Mouse (Mus musculus): ENCODE measurements around the gene Pfpl.

DNA sequence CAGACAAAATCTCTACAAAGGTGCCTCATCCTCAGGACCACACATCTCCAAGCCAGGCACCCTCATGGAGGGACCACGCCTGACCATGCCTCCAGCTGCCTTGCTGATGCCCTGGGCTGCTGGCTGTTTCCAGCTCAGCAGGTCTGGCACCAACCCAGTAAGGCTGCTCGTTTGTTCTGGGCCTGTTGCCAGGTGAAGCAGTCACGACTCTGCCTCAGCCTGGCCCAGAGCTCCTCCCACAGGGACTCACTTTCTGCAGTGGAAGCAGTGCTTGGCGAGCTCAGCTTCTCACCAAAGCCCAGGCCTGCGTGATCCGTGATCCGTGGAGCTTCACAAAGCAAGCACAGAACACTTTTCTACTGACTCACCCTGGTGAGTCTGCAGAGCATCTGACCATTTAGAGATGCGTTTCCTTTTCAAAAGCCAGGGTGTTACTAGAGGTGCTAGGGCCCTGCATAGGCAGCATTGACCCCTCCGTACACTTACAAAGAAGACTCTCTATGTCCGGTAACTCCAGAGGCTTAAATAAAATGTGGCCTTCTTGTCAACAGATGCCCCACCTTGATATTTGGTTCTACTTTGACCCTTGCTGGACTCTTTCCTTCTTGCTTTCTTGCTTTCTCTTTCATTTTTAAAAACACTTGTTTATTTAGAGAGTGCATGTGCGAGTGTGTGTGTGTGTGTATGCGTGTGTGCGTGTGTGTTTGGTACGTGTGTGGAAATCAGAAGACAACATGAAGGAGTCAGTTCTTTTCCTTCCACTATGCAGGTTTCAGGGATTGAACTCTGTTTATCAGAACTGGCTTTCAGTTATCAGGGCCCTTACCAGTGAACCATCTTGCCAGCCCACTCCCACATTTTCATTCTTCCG, 47.9 kb downstream of the Pfpl start:
- TF ChIP-seq ZC3H11A (IDR thresholded peaks at IDR 0.05; ENCODE audit: borderline replicate concordance, low read depth, low read length) = no peak
- TF ChIP-seq MAFK (IDR thresholded peaks at IDR 0.05; ENCODE audit: insufficient read depth, low read depth, low read length) = no peak
- TF ChIP-seq CHD2 (IDR thresholded peaks at IDR 0.05; ENCODE audit: low read depth, low read length) = no peak
- no peak for TF ChIP-seq HCFC1 (IDR thresholded peaks at IDR 0.05; ENCODE audit: borderline replicate concordance, insufficient read depth, low read length)

Data from ES-E14 (cell line).